Mouse (Mus musculus) bone marrow, adult 2 months (tissue): Measurements from ENCODE around the gene Ppm1a. TPM values are rescaled to one million over a fixed set of nuclear protein-coding genes. Genes with fewer than 3 reads are reported as not detected.

Experiments used
- H3K27ac ChIP-seq: fragments of 200-500 bp; 2 replicates; pipeline ENCODE4 v1.5.1; 2012; ENCODE audit warnings: low read depth, mild to moderate bottlenecking, control low read depth, inconsistent platforms, low read length; ENCODE audit not compliant: control insufficient read depth, poor library complexity, insufficient read depth
- H3K4me1 ChIP-seq: fragments of 200-500 bp; 2 replicates; pipeline ENCODE4 v1.6.1; 2011; ENCODE audit warnings: low read length; ENCODE audit not compliant: control insufficient read depth, insufficient read depth
- H3K4me3 ChIP-seq: fragments of 200-500 bp; replicated peaks from 2 replicates; pipeline ENCODE3; 2011; ENCODE audit warnings: mild to moderate bottlenecking, low read depth, low read length, control low read depth; ENCODE audit not compliant: control insufficient read depth
- CTCF ChIP-seq: fragments of 200-500 bp; IDR thresholded peaks from 2 replicates; pipeline ENCODE4 v1.5.1; 2011; ENCODE audit warnings: low read length, control low read depth; ENCODE audit not compliant: control insufficient read depth, insufficient read depth
- POLR2A ChIP-seq: fragments of 200-500 bp; IDR thresholded peaks from 2 replicates; pipeline ENCODE4 v1.6.1; 2011; ENCODE audit warnings: low read depth, mild to moderate bottlenecking, control low read depth, low read length, borderline replicate concordance; ENCODE audit not compliant: control insufficient read depth
- WGBS: fragments of 180-500 bp; shearing (Covaris S2); methylation state at CpG from one replicate; pipeline ENCODE4 v1.1.7; 2018; 5-methylcytosine and 5-hydroxymethylcytosine counted together
- polyA plus RNA-seq: library from polyadenylated mRNA; stranded (reverse); fragments of >200 nt; gene quantifications from 2 replicates; pipeline ENCODE4 v1.2.4, GENCODE M21; 2011; ENCODE audit warnings: low replicate concordance; ENCODE audit not compliant: missing spikeins, insufficient read depth, insufficient read length

Ppm1a gene
- polyA plus RNA-seq, 1 experiment, result 41.7 TPM

- no peak overlapping the region for H3K27ac ChIP-seq
- peaks cover 4% of the 10 kb centered on the region for H3K4me1 ChIP-seq
- no peak overlapping the region for H3K4me3 ChIP-seq
- TF ChIP-seq CTCF (no peak), POLR2A (no peak)
- 37% methylated on average over 5 of the region's 5 CpGs for WGBS
These were observed 29.6 kb upstream of the Ppm1a start for GRCm38 (mm10) chr12:72727611-72728010.

- 82% methylated on average over 2 of the region's 2 CpGs for WGBS
- H3K4me3 ChIP-seq, result no peak overlapping the region
- H3K27ac ChIP-seq, result no peak overlapping the region
- TF ChIP-seq CTCF, result no peak
- no peak for TF ChIP-seq POLR2A
- peaks cover 4% of the 10 kb centered on the region for H3K4me1 ChIP-seq
These were observed 23.1 kb upstream of the Ppm1a start for GRCm38 (mm10) chr12:72734112-72734511.

DNA sequence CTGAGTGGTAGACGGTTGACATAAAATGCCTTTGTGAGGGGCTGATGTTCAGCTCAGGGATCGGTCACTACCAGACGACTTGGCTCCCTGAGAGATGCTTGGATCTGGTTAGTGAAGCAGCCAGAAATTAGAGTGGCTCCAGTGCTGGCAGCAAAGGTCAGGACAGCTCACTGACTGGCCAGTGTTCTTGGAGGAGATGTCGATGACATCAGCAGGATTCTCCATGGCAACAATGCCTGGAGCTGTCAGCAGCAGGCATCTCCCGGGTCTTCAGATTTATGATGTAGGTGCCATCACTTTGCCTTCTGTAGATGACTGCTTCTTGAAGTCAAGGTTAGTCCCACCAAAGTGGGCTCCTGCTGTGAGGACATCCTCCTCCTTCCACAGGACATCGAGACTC, 16.1 kb upstream of the Ppm1a start:
- H3K4me3 ChIP-seq, result no peak overlapping the region
- TF ChIP-seq CTCF (no peak), POLR2A (no peak)
- WGBS, result 77% methylated on average over 6 of the region's 6 CpGs
- H3K27ac ChIP-seq, result no peak overlapping the region
- H3K4me1 ChIP-seq, result no peaks in the 10 kb centered on the region; the same call in 1 of the 2 replicates

- H3K4me3 ChIP-seq, result no peak overlapping the region
- no peaks in the 10 kb centered on the region; the same call in 1 of the 2 replicates for H3K4me1 ChIP-seq
- H3K27ac ChIP-seq, result no peak overlapping the region
- TF ChIP-seq POLR2A (no peak), CTCF (no peak)
- 18% methylated on average over 9 of the region's 9 CpGs for WGBS
These were observed 12.4 kb upstream of the Ppm1a start for GRCm38 (mm10) chr12:72744803-72745360.

DNA sequence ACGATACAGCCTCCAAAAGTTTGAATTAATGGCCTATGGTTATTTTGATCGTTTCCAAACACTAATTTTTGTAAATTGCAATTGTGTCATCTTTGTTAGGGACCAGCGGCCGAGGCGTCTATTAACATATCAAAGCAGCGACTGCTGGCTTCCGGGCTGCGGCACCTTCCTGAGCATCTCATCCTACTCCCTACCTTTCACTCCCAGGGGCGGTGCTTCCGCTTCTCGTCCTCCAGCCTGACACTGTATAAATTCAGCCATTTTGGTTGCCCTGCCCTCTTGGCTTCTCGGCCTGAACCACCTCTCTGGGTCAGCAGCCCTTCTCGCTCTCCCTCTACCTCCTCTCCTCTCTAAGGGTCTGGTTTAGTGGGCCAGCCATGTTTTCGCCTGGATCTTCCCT, 11.8 kb upstream of the Ppm1a start:
- no peak overlapping the region for H3K4me3 ChIP-seq
- no peak overlapping the region for H3K27ac ChIP-seq
- no peaks in the 10 kb centered on the region; the same call in 1 of the 2 replicates for H3K4me1 ChIP-seq
- TF ChIP-seq POLR2A, result no peak
- TF ChIP-seq CTCF, result no peak
- 80% methylated on average over 14 of the region's 14 CpGs for WGBS

GRCm38 (mm10) chr12:72748341-72748740, 8.9 kb upstream of the Ppm1a start:
- no peak overlapping the region for H3K27ac ChIP-seq
- H3K4me3 ChIP-seq, result no peak overlapping the region
- 41% methylated on average over 4 of the region's 4 CpGs for WGBS
- TF ChIP-seq CTCF (no peak), POLR2A (no peak)
- no peaks in the 10 kb centered on the region; the same call in 1 of the 2 replicates for H3K4me1 ChIP-seq

DNA sequence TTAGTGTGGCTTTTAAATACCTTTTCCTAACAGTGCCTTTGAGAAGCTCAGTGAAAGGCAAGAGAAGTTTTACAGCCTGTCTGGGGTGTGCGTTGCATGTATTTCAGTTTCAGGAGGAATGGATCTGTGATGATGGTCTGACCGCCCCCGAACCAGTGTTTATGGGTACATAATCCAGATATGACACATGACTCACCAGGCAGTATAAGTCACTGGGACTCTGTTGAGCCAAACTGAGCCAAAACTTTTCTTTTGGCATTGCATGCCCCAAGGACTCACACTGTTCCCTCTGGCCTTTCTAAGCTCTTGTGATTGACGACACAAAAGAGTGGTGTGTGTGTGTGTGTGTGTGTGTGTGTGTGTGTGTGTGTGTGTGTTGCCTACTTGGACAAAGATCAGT, 8.4 kb upstream of the Ppm1a start:
- H3K27ac ChIP-seq, result no peak overlapping the region
- 89% methylated on average over 4 of the region's 4 CpGs for WGBS
- TF ChIP-seq POLR2A, result no peak
- TF ChIP-seq CTCF, result no peak
- no peaks in the 10 kb centered on the region; the same call in 1 of the 2 replicates for H3K4me1 ChIP-seq
- H3K4me3 ChIP-seq, result no peak overlapping the region

GRCm38 (mm10) chr12:72749500-72749899, 7.8 kb upstream of the Ppm1a start:
- H3K4me3 ChIP-seq, result no peak overlapping the region
- WGBS, result 86% methylated on average over 2 of the region's 2 CpGs
- TF ChIP-seq CTCF (no peak), POLR2A (no peak)
- H3K27ac ChIP-seq, result no peak overlapping the region
- no peaks in the 10 kb centered on the region; the same call in 1 of the 2 replicates for H3K4me1 ChIP-seq

- H3K4me3 ChIP-seq, result no peak overlapping the region
- H3K27ac ChIP-seq, result no peak overlapping the region
- no peaks in the 10 kb centered on the region; the same call in 1 of the 2 replicates for H3K4me1 ChIP-seq
- no peak for TF ChIP-seq POLR2A
- TF ChIP-seq CTCF, result no peak
- WGBS, result 52% methylated on average over 5 of the region's 5 CpGs
These were observed 7.2 kb upstream of the Ppm1a start for GRCm38 (mm10) chr12:72750016-72750415.
